Mouse (Mus musculus) heart, postnatal 0 days (tissue): ENCODE data around the gene Ugt1a6b. TPM values are rescaled to one million over a fixed set of nuclear protein-coding genes. Genes with fewer than 3 reads are reported as not detected.
A peak's percentile ranks its signal among the peaks of the same experiment; 100 is the strongest.

ENCODE experiments used
- ATAC-seq: fragments of 200-750 bp; cut with Nextera tagmentation; 2 replicates; pipeline ENCODE4 v1.8.0; 2017; ENCODE audit warnings: low read depth, moderate number of reproducible peaks, moderate library complexity; ENCODE audit not compliant: insufficient read depth
- DNase-seq: peaks from one replicate; pipeline ENCODE4 v3.0.0-alpha.2; 2016; ENCODE audit warnings: low spot score
- H3K27ac ChIP-seq: fragments of 300-500 bp; sonication (generic); 2 replicates; pipeline ENCODE4 v1.5.1; 2014; ENCODE audit warnings: low read depth, mild to moderate bottlenecking
- H3K27me3 ChIP-seq: fragments of 300-500 bp; sonication (generic); 2 replicates; pipeline ENCODE4 v1.6.1; 2014; ENCODE audit warnings: low read length, mixed read lengths; ENCODE audit not compliant: control insufficient read depth, insufficient read depth
- H3K36me3 ChIP-seq: fragments of 300-500 bp; sonication (generic); replicated peaks from 2 replicates; pipeline ENCODE4 v1.6.1; 2014; ENCODE audit warnings: low read length, mixed read lengths; ENCODE audit not compliant: control insufficient read depth, insufficient read depth
- H3K4me1 ChIP-seq: fragments of 300-500 bp; sonication (generic); 2 replicates; pipeline ENCODE4 v1.6.1; 2014; ENCODE audit warnings: antibody characterized with exemption; ENCODE audit not compliant: control insufficient read depth, insufficient read depth
- H3K4me2 ChIP-seq: fragments of 300-500 bp; sonication (generic); 2 replicates; pipeline ENCODE4 v1.6.1; 2014; ENCODE audit warnings: low read depth, mild to moderate bottlenecking, low read length, moderate library complexity
- H3K4me3 ChIP-seq: fragments of 300-500 bp; sonication (generic); 2 replicates; pipeline ENCODE4 v1.5.1; 2014; ENCODE audit warnings: low read depth, low read length
- H3K9ac ChIP-seq: fragments of 300-500 bp; sonication (generic); replicated peaks from 2 replicates; pipeline ENCODE4 v1.6.1; 2014; ENCODE audit warnings: low read depth, low read length, mixed read lengths
- H3K9me3 ChIP-seq: fragments of 300-500 bp; sonication (generic); replicated peaks from 2 replicates; pipeline ENCODE4 v1.6.1; 2016; ENCODE audit warnings: low read length; ENCODE audit not compliant: control insufficient read depth
- CTCF ChIP-seq: IDR thresholded peaks from 2 replicates; pipeline ENCODE4 v1.5.1; 2016; ENCODE audit warnings: antibody characterized with exemption, control low read depth, low read depth
- EP300 ChIP-seq: IDR thresholded peaks from 2 replicates; pipeline ENCODE4 v1.6.1; 2016; ENCODE audit warnings: antibody characterized with exemption, low read depth
- WGBS: fragments of 180-500 bp; shearing (Covaris S2); extraction: QIAGEN DNeasy Blood & Tissue Kit; methylation state at CpG from one replicate; pipeline ENCODE4 v1.1.7; 2014; 5-methylcytosine and 5-hydroxymethylcytosine counted together
- polyA plus RNA-seq: library from polyadenylated mRNA; unstranded; fragments of >200 nt; fragmentation: Nextera tagmentation; extraction: Ambion mirVana; gene quantifications from 2 replicates; pipeline ENCODE4 v1.2.1, GENCODE M21; 2015
- total RNA-seq: library from RNA; depleted of rRNA; stranded (reverse); fragments of >200 nt; gene quantifications from 2 replicates; pipeline ENCODE4 v1.2.3, GENCODE M21; 2014; ENCODE audit warnings: low replicate concordance

Ugt1a6b gene
- total and polyA plus RNA-seq, 2 experiments from 2014 or later: 0.19 TPM; not detected in 1

DNA sequence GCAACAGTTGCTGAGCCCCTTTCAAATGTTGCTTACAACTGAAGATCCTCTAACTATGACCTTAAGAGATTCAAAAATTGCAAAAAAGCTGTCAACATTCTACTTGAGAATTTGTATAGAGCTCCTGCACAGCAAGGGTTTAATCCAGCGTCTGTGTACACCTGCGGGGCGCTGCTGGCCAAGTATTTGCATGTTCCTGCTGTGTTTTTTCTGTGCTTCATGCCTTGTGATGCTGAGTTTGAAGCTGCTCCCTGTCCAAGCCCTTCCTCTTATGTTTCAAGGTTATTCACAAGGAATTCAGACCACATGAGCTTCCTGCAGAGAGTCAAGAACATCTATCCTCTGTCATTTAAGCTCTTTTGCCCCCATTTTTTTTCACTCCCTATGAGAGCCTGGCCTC is 89.1 kb downstream of the Ugt1a6b start:
- DNase-seq: no peak
- Histone ChIP-seq H3K27ac (no peak overlapping the region), H3K4me3 (no peak overlapping the region), H3K27me3 (no peaks in the 10 kb centered on the region), H3K4me2 (no peak overlapping the region), H3K4me1 (no peaks in the 10 kb centered on the region), H3K36me3 (no peaks in the 10 kb centered on the region), H3K9me3 (no peaks in the 10 kb centered on the region), H3K9ac (no peak overlapping the region)
- TF ChIP-seq EP300: no peak
- no peak for TF ChIP-seq CTCF
- WGBS: 65% methylated on average over 3 of the region's 3 CpGs
- no peak for ATAC-seq

GRCm38 (mm10) chr1:88195687-88196086 is 92.6 kb downstream of the Ugt1a6b start:
- Histone ChIP-seq H3K4me3 (no peak overlapping the region), H3K9me3 (no peaks in the 10 kb centered on the region), H3K27ac (no peak overlapping the region), H3K36me3 (no peaks in the 10 kb centered on the region), H3K4me2 (no peak overlapping the region), H3K9ac (no peak overlapping the region), H3K4me1 (no peaks in the 10 kb centered on the region), H3K27me3 (no peaks in the 10 kb centered on the region)
- TF ChIP-seq EP300: no peak
- no peak for TF ChIP-seq CTCF
- WGBS: 83% methylated on average over 1 of the region's 1 CpGs
- ATAC-seq: no peak
- no peak for DNase-seq

- H3K4me3 ChIP-seq: no peak overlapping the region
- no peaks in the 10 kb centered on the region for H3K27me3 ChIP-seq
- H3K4me2 ChIP-seq: no peak overlapping the region
- ATAC-seq (no peak), DNase-seq (no peak)
- no peaks in the 10 kb centered on the region for H3K36me3 ChIP-seq
- H3K9me3 ChIP-seq: no peaks in the 10 kb centered on the region
- H3K9ac ChIP-seq: no peak overlapping the region
- no peaks in the 10 kb centered on the region for H3K4me1 ChIP-seq
- TF ChIP-seq EP300 (no peak), CTCF (no peak)
- 68% methylated on average over 3 of the region's 3 CpGs for WGBS
- no peak overlapping the region for H3K27ac ChIP-seq
Measured at GRCm38 (mm10) chr1:88197443-88197842, 94.4 kb downstream of the Ugt1a6b start.

DNA sequence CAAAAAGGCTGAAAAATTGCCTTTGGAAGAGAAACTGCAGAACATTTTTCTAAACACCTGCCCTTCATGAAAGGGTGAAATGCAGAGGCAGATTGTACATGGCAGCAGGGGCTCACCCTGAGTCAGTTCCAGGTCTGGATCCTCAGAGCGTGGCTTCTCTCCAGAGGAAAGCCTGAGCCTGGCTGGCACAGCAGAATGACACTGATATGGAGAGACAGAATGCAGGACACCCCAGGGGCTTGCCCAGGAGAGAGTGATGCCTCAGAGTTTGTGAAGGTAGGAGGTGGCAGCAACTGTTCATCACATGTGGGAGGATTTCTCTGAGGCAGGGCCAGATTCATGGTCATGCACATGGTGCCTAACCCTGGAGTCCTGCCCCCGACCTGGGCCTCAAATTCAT is 96.9 kb downstream of the Ugt1a6b start:
- Histone ChIP-seq H3K27me3 (no peaks in the 10 kb centered on the region), H3K36me3 (no peaks in the 10 kb centered on the region), H3K9ac (no peak overlapping the region), H3K27ac (no peak overlapping the region), H3K9me3 (no peaks in the 10 kb centered on the region; the same call in 1 of the 2 replicates), H3K4me2 (no peak overlapping the region), H3K4me3 (no peak overlapping the region), H3K4me1 (no peaks in the 10 kb centered on the region)
- 46% methylated on average over 2 of the region's 2 CpGs for WGBS
- TF ChIP-seq EP300: no peak
- no peak for TF ChIP-seq CTCF
- no peak for ATAC-seq
- no peak for DNase-seq

DNA sequence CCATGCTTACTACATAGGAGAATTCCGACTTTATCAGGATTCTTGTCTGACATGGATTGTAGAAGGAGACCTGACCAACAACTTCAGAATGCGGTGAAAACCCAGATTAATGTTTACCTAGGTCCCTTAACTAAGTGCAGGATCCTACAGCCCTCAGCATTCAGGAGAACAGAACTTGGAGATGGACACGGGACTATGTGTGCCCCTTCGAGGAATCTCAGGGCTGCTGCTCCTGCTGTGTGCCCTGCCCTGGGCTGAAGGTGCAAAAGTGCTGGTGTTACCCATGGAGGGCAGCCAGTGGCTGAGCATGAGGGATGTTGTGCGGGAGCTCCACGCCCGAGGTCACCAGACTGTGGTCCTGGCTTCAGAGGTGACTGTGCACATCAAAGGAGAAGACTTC is 97.4 kb downstream of the Ugt1a6b start, which contains the start of gene Ugt1a2:
Ugt1a2 (plus strand) TSS at position 146 of the 400 bp plus-strand sequence.
- no peak within 1 kb of the TSS for H3K27ac ChIP-seq
- no peak within 1 kb of the TSS for H3K4me2 ChIP-seq
- TF ChIP-seq CTCF (no peak), EP300 (no peak)
- no peaks in the 10 kb centered on the region; the same call in 1 of the 2 replicates for H3K9me3 ChIP-seq
- 0 out of 2 replicates have a peak, but pooled peaks cover 4% of the 10 kb centered on the region for H3K4me1 ChIP-seq
- ATAC-seq: no peak
- no peak within 1 kb of the TSS for H3K9ac ChIP-seq
- H3K36me3 ChIP-seq: no peaks in the 10 kb centered on the region
- 69% methylated on average over 7 of the region's 7 CpGs for WGBS
- no peak for DNase-seq
- H3K27me3 ChIP-seq: no peaks in the 10 kb centered on the region
- H3K4me3 ChIP-seq: no peak within 1 kb of the TSS

DNA sequence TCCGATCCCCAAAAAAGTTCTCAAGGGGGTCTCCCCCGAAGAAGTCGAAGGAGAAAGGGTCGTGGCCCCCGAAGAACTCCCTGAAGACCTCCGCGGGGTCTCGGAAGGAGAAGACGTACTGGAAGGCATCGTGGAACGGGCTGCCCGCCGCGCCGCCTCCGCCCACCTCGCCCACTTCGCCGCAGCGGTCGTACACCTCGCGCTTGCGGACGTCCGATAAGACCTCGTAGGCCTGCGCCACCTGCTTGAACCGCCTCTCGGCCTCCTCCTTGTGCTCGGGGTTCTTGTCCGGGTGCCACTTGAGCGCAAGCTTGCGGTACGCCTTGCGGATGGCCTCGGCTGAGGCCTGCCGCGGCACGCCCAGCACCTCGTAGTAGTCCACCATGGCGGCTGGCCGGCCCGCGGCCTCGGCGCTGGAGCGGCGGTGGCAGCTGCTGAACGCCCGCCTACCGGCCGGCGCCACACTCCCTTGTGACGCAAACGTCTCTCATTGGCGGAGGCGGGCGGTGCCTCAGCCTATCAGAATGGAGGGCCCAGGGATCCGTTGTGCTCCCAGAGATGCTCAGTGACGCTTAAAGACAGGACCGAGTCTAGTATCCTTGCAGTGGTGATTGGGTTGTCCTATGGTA is 102.4 kb downstream of the Ugt1a6b start, which contains the start of gene Dnajb3:
Dnajb3 (minus strand) TSS at position 489 of the 629 bp plus-strand sequence.
- Histone ChIP-seq H3K4me3 (peak within 1 kb of the TSS; percentile 46), H3K27ac (no peak within 1 kb of the TSS), H3K9ac (peak within 1 kb of the TSS; percentile 50), H3K4me2 (peak within 1 kb of the TSS; percentile 72), H3K9me3 (no peaks in the 10 kb centered on the region; the same call in 1 of the 2 replicates), H3K27me3 (no peaks in the 10 kb centered on the region), H3K4me1 (0 out of 2 replicates have a peak, but pooled peaks cover 4% of the 10 kb centered on the region), H3K36me3 (no peaks in the 10 kb centered on the region)
- peak; percentile 97 for ATAC-seq
- DNase-seq: no peak
- TF ChIP-seq CTCF: no peak
- no peak for TF ChIP-seq EP300
- 8% methylated on average over 52 of the region's 62 CpGs for WGBS
